Mouse (Mus musculus): Measurements from ENCODE around the gene Rhobtb1.

DNA sequence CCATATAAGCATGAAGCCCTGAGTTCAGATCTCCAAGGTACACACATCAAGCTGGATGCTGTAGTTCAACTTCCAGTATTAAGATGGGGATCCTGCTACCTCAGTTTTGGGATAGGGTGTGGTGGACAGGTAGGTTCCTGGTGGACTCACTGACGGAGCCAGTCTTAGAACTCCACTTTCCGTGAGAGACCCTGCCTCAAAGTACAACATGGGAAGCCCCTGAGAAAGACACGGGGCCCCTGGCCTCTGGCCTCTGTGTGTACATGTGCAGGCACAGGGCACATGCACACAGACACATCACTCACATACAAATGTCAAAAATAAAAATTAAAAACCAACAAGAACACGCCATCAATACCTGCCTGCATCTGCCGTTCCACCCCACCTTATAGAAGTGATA is 74.2 kb downstream of the Rhobtb1 start:
- no peak for TF ChIP-seq POLR2A (IDR thresholded peaks at IDR 0.05; ENCODE audit: control insufficient read depth, low read depth, low read length)
- no peak for TF ChIP-seq CTCF (IDR thresholded peaks at IDR 0.05; ENCODE audit: control insufficient read depth, insufficient read depth, insufficient replicate concordance, low read depth, low read length)

All from testis, adult 2 months (tissue).